13 mouse cellular contexts compared by ENCODE assay signal in the genomic region with DNA sequence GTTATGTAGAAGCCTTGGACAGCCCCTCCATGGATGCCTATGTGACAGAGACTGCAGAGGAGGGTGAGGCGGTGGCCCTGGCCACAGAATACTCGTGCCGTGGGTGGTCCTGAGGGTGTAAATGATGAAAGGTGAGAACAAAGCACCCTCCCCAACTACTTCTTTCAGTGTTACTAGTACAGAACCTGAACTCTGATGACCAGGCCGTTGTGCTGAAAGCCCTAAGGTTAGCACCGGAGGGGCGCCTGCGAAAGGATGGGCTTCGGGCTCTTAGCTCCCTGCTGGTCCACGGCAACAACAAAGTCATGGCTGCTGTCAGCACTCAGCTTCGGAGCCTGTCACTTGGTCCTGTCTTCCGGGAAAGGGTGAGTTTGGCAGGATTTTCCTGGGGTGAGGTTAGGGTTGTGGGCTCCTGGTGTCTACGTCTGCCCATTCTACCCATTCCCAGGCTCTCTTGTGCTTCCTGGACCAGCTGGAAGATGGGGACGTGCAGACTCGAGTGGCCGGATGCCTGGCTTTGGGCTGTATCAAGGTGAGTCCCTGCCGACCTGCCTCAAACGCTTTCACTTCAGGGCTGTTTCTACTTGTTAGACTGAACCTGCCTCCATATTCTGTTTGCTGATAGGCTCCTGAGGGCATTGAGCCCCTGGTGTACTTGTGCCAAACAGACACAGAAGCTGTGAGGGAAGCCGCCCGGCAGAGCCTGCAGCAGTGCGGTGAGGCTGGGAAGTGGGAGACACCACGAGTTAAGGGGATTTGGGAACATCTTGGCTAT. TPM values are rescaled to one million over a fixed set of nuclear protein-coding genes. Genes with fewer than 3 reads are reported as not detected.
A peak's percentile ranks its signal among the peaks of the same experiment; 100 is the strongest.
DNase-seq lines count a peak whose midpoint lies in the region; ATAC-seq and TF ChIP-seq lines count a peak whose summit lies in the region.
"Had no signal": no experiment of that assay in that cellular context is flagged by ENCODE, and none has a peak within 500 bp of the region (broad histone marks: within the 10 kb centered on the region; RNA-seq: fewer than 3 reads in every experiment).

No protein-coding gene starts in this region.

- no peak overlapping the region for H3K9ac ChIP-seq in heart, embryonic 11.5 days (ENCODE audit: low read depth, low read length)
- H3K9ac ChIP-seq in kidney, embryonic 15.5 days = no peak overlapping the region
- H3K9ac ChIP-seq: liver, postnatal 0 days had no signal

- H3K4me1 ChIP-seq in heart, embryonic 11.5 days (ENCODE audit: control insufficient read depth, insufficient read depth, low read length) = peaks cover 13% of the 10 kb centered on the region
- peaks cover 47% of the 10 kb centered on the region for H3K4me1 ChIP-seq in kidney, embryonic 15.5 days

- no peak overlapping the region for H3K27ac ChIP-seq in heart, embryonic 11.5 days (ENCODE audit: low read depth, low read length)
- H3K27ac ChIP-seq in layer of hippocampus, adult 2 months = peak overlapping the region; percentile 83
- no peak overlapping the region for H3K27ac ChIP-seq in kidney, embryonic 15.5 days

- no peak for ATAC-seq in heart, embryonic 11.5 days (replicated peaks; ENCODE audit: insufficient number of reproducible peaks, low FRiP score, low TSS enrichment)
- ATAC-seq in kidney, embryonic 15.5 days (replicated peaks; ENCODE audit: low FRiP score) = no peak
- ATAC-seq: liver, postnatal 0 days had no signal

- H3K9me3 ChIP-seq in heart, embryonic 11.5 days (replicated peaks; ENCODE audit: control insufficient read depth, low read length) = no peaks in the 10 kb centered on the region
- H3K9me3 ChIP-seq in kidney, embryonic 15.5 days (replicated peaks) = no peaks in the 10 kb centered on the region

- WGBS in heart, embryonic 11.5 days (ENCODE audit: insufficient replicate concordance) = 86% methylated on average over 21 of the region's 21 CpGs
- 88% methylated on average over 21 of the region's 21 CpGs for WGBS in kidney, embryonic 15.5 days

- no peaks in the 10 kb centered on the region for H3K27me3 ChIP-seq in heart, embryonic 11.5 days (ENCODE audit: control insufficient read depth, insufficient read depth, low read length)
- H3K27me3 ChIP-seq in kidney, embryonic 15.5 days = no peaks in the 10 kb centered on the region

- TF ChIP-seq CTCF in layer of hippocampus, adult 2 months (conservative IDR thresholded peaks at IDR 0.05) = no peak

- H3K36me3 ChIP-seq in heart, embryonic 11.5 days (ENCODE audit: control insufficient read depth, insufficient read depth, low read length) = peaks cover 24% of the 10 kb centered on the region
- peaks cover 71% of the 10 kb centered on the region for H3K36me3 ChIP-seq in kidney, embryonic 15.5 days

- no peak overlapping the region for H3K4me2 ChIP-seq in heart, embryonic 11.5 days
- H3K4me2 ChIP-seq in kidney, embryonic 15.5 days = no peak overlapping the region

- peak; percentile 90 for DNase-seq in heart, adult 11 months
- DNase-seq in layer of hippocampus, adult 2 months (ENCODE audit: low spot score in 2 of 2) = no peak
- no peak for DNase-seq in layer of hippocampus, adult 8-10 months (ENCODE audit: low spot score in 2 of 2)
- peak; percentile 15 for DNase-seq in thymus, postnatal 0 days (ENCODE audit: low spot score)
- no peak for DNase-seq in thymus, postnatal 10 days (ENCODE audit: low spot score in 2 of 2)
- peak; percentile 52 for DNase-seq in thymus, postnatal 4 days
- DNase-seq: cerebellum, adult 11 months; liver, postnatal 0 days; right cerebral cortex, postnatal 25 days had no signal

- no peak overlapping the region for H3K4me3 ChIP-seq in heart, embryonic 11.5 days (ENCODE audit: low read depth, low read length)
- H3K4me3 ChIP-seq in layer of hippocampus, adult 2 months = no peak overlapping the region
- no peak overlapping the region for H3K4me3 ChIP-seq in kidney, embryonic 15.5 days (replicated peaks)
- H3K4me3 ChIP-seq: myocyte had no signal

RNA-seq across cellular contexts. Expression of gene Ctcf, which starts 15.2 kb away (rescaled TPM):
- 53.9 and 66.3 TPM in 2 replicates for polyA plus RNA-seq in heart, embryonic 11.5 days (2014; fragmentation: Nextera tagmentation; extraction: Ambion mirVana)
- 10 to 100 TPM; 70.4 to 82.6 TPM for total RNA-seq in layer of hippocampus, adult 2 months (2021)
- total RNA-seq in layer of hippocampus, adult 8-10 months (2022) = 10 to 100 TPM; 67.5 to 77.9 (median 71.5) TPM
- 213 and 255 TPM in 2 replicates for polyA plus RNA-seq in thymus, postnatal 0 days (2015; fragmentation: Nextera tagmentation; extraction: Ambion mirVana)
- polyA plus RNA-seq in kidney, embryonic 15.5 days (2015; fragmentation: Nextera tagmentation; extraction: Ambion mirVana) = 134 TPM in 2 replicates

RNA-seq across cellular contexts. Expression of gene Agrp, which starts 16.1 kb away (rescaled TPM):
- 0.50 and 0.84 TPM in 2 replicates for polyA plus RNA-seq in heart, embryonic 11.5 days (2014; fragmentation: Nextera tagmentation; extraction: Ambion mirVana)
- not detected for total RNA-seq in layer of hippocampus, adult 2 months (2021)
- total RNA-seq in layer of hippocampus, adult 8-10 months (2022) = under 1 TPM in 1 of 4 experiments, not detected in 3; 0.79 TPM
- 1.2 TPM in 2 replicates for polyA plus RNA-seq in thymus, postnatal 0 days (2015; fragmentation: Nextera tagmentation; extraction: Ambion mirVana)
- polyA plus RNA-seq in kidney, embryonic 15.5 days (2015; fragmentation: Nextera tagmentation; extraction: Ambion mirVana) = 0.83 and 1.1 TPM in 2 replicates
- total RNA-seq: left cerebral cortex, adult 18-20 months had no signal
- polyA plus RNA-seq: liver, postnatal 0 days had no signal

RNA-seq across cellular contexts. Expression of gene Ripor1, which starts 16.1 kb away (rescaled TPM):
- polyA plus RNA-seq in heart, embryonic 11.5 days (2014; fragmentation: Nextera tagmentation; extraction: Ambion mirVana) = 23.6 and 27.9 TPM in 2 replicates
- 10 to 100 TPM; 88.7 to 94.8 TPM for total RNA-seq in layer of hippocampus, adult 2 months (2021)
- total RNA-seq in layer of hippocampus, adult 8-10 months (2022) = 10 to 100 TPM; 75.4 to 83.7 (median 81.8) TPM
- polyA plus RNA-seq in thymus, postnatal 0 days (2015; fragmentation: Nextera tagmentation; extraction: Ambion mirVana) = 28.5 and 30.8 TPM in 2 replicates
- polyA plus RNA-seq in kidney, embryonic 15.5 days (2015; fragmentation: Nextera tagmentation; extraction: Ambion mirVana) = 33.3 and 39.5 TPM in 2 replicates

RNA-seq across cellular contexts. Expression of gene Atp6v0d1, which starts 55.3 kb away (rescaled TPM):
- 80.7 and 86.3 TPM in 2 replicates for polyA plus RNA-seq in heart, embryonic 11.5 days (2014; fragmentation: Nextera tagmentation; extraction: Ambion mirVana)
- 100 to 1,000 TPM; 278 to 305 TPM for total RNA-seq in layer of hippocampus, adult 2 months (2021)
- total RNA-seq in layer of hippocampus, adult 8-10 months (2022) = 100 to 1,000 TPM; 258 to 301 (median 285) TPM
- 97.3 and 105 TPM in 2 replicates for polyA plus RNA-seq in thymus, postnatal 0 days (2015; fragmentation: Nextera tagmentation; extraction: Ambion mirVana)
- polyA plus RNA-seq in kidney, embryonic 15.5 days (2015; fragmentation: Nextera tagmentation; extraction: Ambion mirVana) = 85.8 and 88.3 TPM in 2 replicates

Comparison
In these comparisons a context has a peak if more than half of its experiments do, and no peak if none do; other contexts are left out.
1. DNase-seq: peak in heart, adult 11 months (single experiment), thymus, postnatal 0 days (single experiment) and thymus, postnatal 4 days (single experiment); none in layer of hippocampus, adult 2 months (0 of 2), layer of hippocampus, adult 8-10 months (0 of 2) and thymus, postnatal 10 days (0 of 2).